Mouse (Mus musculus): ENCODE data around the gene Cd79a. TPM values are rescaled to one million over a fixed set of nuclear protein-coding genes. Genes with fewer than 3 reads are reported as not detected.
"Not testable (repeated sequence)": the region's sequence is repeated elsewhere in the genome, so short reads cannot be mapped to it uniquely, and the experiment has no call there.

Cd79a gene
- total RNA-seq, 2 experiments from 2014 or later, result 0.31 to 0.98 TPM

- DNase-seq (ENCODE audit: low spot score in 2 of 2), result no peak
These were observed 11.5 kb upstream of the Cd79a start for GRCm38 (mm10) chr7:24885468-24886307.

- no peak for DNase-seq (ENCODE audit: low spot score in 2 of 2)
These were observed 10.9 kb upstream of the Cd79a start for GRCm38 (mm10) chr7:24886308-24886633.

- no peak for DNase-seq (ENCODE audit: low spot score in 2 of 2)
These were observed 10.1 kb upstream of the Cd79a start for GRCm38 (mm10) chr7:24887096-24887495.

- no peak for DNase-seq (ENCODE audit: low spot score in 2 of 2)
These were observed 7.6 kb upstream of the Cd79a start for GRCm38 (mm10) chr7:24889431-24890220.

- DNase-seq (ENCODE audit: low spot score in 2 of 2), result peak in 1 of 2 experiments; percentile 58
These were observed 6.6 kb upstream of the Cd79a start for GRCm38 (mm10) chr7:24890281-24891216.

- no peak for DNase-seq (ENCODE audit: low spot score in 2 of 2)
These were observed 5.7 kb upstream of the Cd79a start for GRCm38 (mm10) chr7:24891241-24892124.

GRCm38 (mm10) chr7:24892125-24892583 lies 5.0 kb upstream of the Cd79a start:
- DNase-seq (ENCODE audit: low spot score in 2 of 2), result no peak

- DNase-seq (ENCODE audit: low spot score in 2 of 2), result not testable (repeated sequence)
These were observed 1.4 kb upstream of the Cd79a start for GRCm38 (mm10) chr7:24895749-24896148.

- DNase-seq (ENCODE audit: low spot score in 2 of 2), result no peak
These were observed 912 bp upstream of the Cd79a start for GRCm38 (mm10) chr7:24896269-24896668.

- DNase-seq (ENCODE audit: low spot score in 2 of 2), result no peak
These were observed 778 bp downstream of the Cd79a start for GRCm38 (mm10) chr7:24897959-24898358.

GRCm38 (mm10) chr7:24901114-24901513 lies 3.9 kb downstream of the Cd79a start:
- no peak for DNase-seq (ENCODE audit: low spot score in 2 of 2)

- DNase-seq (ENCODE audit: low spot score in 2 of 2), result no peak
These were observed 4.7 kb downstream of the Cd79a start for GRCm38 (mm10) chr7:24901842-24902241.

- no peak for DNase-seq (ENCODE audit: low spot score in 2 of 2)
These were observed 5.1 kb downstream of the Cd79a start for GRCm38 (mm10) chr7:24902264-24902629.

- peak in 1 of 2 experiments; percentile 65 for DNase-seq (ENCODE audit: low spot score in 2 of 2)
These were observed 5.7 kb downstream of the Cd79a start, which contains the start of gene Arhgef1 for GRCm38 (mm10) chr7:24902630-24903443. Gene Arhgef1 (plus strand): TSS chr7:24902912.

GRCm38 (mm10) chr7:24903444-24903825 lies 6.3 kb downstream of the Cd79a start:
- no peak for DNase-seq (ENCODE audit: low spot score in 2 of 2)

GRCm38 (mm10) chr7:24904070-24904483 lies 6.9 kb downstream of the Cd79a start:
- DNase-seq (ENCODE audit: low spot score in 2 of 2), result peak; percentile 90 to 97

- peak in 1 of 2 experiments; percentile 48 for DNase-seq (ENCODE audit: low spot score in 2 of 2)
These were observed 7.8 kb downstream of the Cd79a start for GRCm38 (mm10) chr7:24904936-24905335.

- no peak for DNase-seq (ENCODE audit: low spot score in 2 of 2)
These were observed 9.4 kb downstream of the Cd79a start for GRCm38 (mm10) chr7:24906551-24906950.

GRCm38 (mm10) chr7:24907211-24907748 lies 10.1 kb downstream of the Cd79a start:
- no peak for DNase-seq (ENCODE audit: low spot score in 2 of 2)
